Mouse (Mus musculus) E14TG2a.4 (cell line): Measurements from ENCODE around the gene Csrnp1.

Experiments
- CTCF ChIP-seq: conservative IDR thresholded peaks from 2 replicates; pipeline ENCODE4 v1.5.1; 2014; ENCODE audit warnings: low read length
- POU5F1 ChIP-seq: IDR thresholded peaks from 2 replicates; pipeline ENCODE4 v1.6.1; 2014; ENCODE audit warnings: low read length, borderline replicate concordance

DNA sequence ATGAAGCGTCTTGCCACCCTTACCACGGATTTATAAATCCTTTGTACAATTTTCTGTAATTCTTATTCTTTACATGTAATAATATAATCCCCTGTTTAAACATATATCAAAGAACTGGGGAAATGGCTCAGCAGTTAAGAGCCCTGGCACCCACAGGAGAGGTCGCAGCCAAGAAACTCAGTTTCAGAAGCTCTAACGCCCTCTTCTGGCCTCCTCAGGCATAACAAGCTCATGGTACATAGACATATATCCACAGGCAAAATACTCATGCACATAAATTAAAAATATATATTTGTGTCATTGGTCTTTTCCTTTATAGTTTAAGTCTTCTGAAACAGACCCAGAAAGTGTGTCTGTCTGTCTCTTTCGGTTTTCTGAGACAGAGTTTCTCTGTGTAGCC lies 9.8 kb downstream of the Csrnp1 start:
- TF ChIP-seq CTCF (peak; percentile 71), POU5F1 (no peak)
